Mouse (Mus musculus) spleen, embryonic (tissue): ENCODE data around the gene Cfap43.

Experiments
- CTCF ChIA-PET: fragments of 350-600 bp; sonication (Branson Sonifier 250); formaldehyde crosslinking; loops from one replicate; lab custom pipeline; 2022; lab: Charles Lee

Cfap43 gene

DNA sequence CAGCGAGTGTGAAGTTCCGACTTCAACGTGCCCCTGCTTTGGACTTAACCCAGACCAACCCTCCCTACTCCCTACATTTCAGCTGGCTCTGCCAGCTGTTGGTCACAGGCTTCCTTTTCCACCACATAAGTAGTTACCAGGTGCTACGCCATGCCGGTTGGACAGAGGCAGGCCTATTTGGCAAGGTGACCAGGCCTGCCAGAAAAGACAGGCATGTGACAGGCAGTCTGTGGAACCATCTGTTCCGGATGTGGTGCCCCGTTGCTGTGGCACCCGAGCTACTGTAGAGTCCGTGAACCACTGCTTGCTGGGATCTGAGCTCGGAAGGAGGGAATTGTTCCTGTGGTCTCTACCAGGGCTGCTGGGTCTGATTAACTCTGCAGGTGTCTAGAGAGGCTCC, 31.7 kb downstream of the Cfap43 start:
- CTCF ChIA-PET, result interaction anchor here (0.8 to 1.3 kb wide), 2 partner anchors 22 to 28 kb away, joined by 3 to 6 read pairs; no protein-coding TSS in a partner anchor

DNA sequence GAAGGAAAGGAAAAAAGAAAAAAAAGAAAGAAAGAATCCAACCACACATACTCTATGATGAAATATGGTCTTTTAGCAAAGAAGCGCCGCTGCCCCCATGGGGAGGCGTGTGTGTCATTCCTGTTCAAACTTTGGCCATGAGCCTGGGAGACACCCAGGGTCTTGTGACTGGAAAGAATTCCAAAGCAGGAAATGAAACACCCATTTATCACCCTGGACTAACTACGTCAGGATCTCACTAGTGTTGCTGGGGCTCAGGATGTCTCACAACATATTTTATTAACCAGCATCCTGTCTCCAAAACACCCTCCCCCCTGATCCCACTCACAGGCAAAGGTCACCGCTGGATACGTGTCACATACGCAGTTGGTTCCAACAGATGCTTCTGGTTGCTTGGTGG, 32.5 kb downstream of the Cfap43 start:
- CTCF ChIA-PET, result interaction anchor here (0.8 kb wide), 1 partner anchor 29 kb away, joined by 3 read pairs; no protein-coding TSS in a partner anchor

DNA sequence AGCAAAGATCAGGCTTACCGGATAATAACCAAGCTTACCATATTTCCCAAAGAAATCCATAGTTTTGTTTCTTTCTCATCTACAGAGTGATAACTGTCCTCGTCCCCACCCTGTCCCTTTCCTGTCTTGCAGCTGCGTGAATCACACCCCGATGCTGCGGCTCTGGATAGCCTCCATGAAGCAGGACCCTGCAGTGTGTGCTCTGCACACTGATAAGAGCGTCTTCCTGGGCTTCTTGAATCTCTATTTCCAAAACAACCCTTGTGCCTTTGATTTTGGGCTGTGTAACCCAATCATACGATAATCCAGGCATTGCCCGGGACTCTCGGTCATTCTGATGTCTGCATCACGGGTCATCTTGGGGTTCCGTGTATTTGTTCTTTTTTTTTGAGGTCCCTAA, 33.2 kb downstream of the Cfap43 start:
- CTCF ChIA-PET, result interaction anchor here (4.7 kb wide), 1 partner anchor 46 kb away, joined by 29 read pairs; no protein-coding TSS in a partner anchor

DNA sequence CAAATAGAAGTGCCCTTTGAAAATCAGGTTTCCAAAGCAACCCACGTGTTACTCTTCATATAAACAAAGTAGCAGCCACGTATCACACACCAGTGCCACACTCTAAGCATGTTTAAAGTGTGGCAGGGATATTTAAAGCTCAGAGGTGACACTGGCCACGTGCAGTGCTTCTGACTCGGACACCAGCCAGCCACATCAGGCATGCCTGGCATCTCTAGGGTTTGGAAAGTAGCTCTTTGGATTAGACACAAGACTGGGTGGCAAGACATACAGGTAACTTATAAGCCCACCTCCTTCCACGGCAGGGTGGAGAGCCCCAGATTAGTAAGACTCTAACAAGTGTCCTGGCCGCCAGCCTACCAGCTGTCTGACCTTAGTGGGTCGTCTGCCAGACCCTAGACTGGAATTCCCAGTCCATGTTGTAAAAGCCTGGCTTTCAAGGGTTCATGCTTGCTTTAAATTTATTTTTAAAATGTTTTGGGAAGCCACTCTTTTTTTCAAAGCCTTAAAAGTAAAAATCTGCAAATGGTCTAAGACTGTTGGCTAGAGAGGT, 33.8 kb downstream of the Cfap43 start:
- CTCF ChIA-PET, result interaction anchor here (0.7 to 4.7 kb wide), 3 partner anchors 34 to 933 kb away, joined by 3 to 29 read pairs (median 5); partner anchors contain the start of genes Cfap43 and Itprip

DNA sequence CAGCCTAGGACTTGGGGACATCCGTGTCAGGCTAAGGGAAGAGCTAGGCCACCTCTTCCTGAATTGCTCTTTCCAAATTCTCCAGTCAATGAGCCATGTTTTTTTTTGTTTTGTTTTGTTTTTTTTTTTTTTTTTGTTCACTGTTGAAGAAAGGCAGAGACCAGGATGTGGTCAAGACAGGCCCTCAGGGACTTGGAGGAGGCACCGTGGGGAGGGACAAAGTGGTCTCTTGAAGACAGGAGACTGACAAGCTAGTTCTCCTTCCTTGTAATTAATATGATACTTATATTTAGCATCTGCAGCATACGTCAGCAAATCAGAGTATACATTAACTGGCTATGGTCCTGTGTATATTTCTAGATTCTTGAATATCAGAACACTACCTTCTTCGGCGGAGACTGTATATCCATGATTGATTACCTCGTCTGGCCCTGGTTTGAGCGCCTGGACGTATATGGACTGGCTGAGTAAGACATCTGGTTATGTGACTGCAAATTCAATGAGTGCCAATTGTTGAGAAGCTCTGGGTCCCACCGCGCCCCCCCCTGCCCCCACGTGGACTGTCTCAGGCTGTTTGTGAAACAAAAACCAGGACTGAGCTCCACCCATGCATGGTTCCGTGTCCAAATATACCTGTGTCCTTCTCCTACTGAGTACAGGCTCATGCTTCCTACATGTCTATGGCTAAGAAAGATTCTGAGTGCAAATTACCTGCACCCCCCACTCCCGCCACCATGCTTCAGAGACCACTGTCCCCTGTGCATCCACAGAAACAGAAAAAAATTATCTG, 34.6 kb downstream of the Cfap43 start:
- CTCF ChIA-PET, result interaction anchor here (1.4 to 4.7 kb wide), 2 partner anchors 35 to 47 kb away, joined by 5 to 29 read pairs; partner anchors contain the start of genes Cfap43 and Itprip

DNA sequence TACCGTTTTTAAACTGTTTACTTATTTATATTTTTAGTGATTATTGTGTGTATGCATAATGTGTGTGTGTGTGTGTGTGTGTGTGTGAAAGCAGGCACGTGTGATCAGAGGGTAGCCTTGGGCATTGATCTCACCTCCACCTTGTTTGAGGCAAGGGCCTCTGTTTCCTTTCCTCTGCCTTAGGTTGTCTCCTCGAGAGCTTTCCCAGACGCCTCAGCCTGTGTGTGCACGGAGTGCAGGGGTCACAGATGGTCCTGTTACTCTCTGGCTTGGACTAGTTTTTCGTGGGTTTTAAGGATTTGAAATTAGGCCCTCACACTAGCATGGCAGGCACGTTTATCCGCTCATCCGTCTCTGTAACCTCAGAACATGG, 36.2 kb downstream of the Cfap43 start:
- CTCF ChIA-PET, result interaction anchor here (0.8 to 4.7 kb wide), 5 partner anchors 13 to 66 kb away, joined by 3 to 29 read pairs (median 4); no protein-coding TSS in a partner anchor

DNA sequence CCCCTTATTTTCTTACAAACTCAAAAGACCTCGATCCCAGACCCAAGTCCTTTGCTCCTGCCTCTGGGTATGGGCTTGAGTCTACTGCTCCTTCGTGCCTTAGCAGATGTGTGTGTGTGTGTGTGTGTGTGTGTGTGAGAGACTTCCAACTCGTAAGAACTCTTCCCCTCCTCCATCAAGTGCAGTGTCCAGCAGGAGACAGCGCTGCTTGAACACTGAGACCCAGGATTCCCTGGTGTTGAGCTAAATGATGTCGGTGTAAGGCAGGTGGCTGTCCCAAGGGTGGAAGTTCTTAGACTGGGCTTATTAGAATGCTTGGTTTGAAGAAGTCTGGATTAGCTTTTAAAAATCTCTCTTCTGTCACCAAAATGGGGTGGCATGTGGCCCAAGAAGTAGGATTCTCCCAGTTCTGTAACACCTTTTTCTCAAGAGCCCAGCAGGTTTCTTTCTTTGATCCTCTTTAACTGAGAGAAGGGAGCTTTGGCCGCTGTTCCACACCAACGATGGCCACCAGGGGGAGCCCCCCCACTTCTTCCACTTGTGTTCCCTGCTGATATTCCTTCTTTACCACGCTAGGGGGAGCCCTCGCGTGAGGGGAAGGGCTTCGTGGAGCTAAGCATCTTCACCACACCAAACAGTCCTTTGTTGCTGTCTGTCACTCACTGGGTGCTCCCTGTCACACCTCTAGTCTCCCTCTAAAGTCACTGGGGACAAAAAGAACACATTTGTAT, 36.8 kb downstream of the Cfap43 start:
- CTCF ChIA-PET, result interaction anchor here (0.8 to 4.7 kb wide), 6 partner anchors 12 to 66 kb away, joined by 3 to 29 read pairs (median 4); no protein-coding TSS in a partner anchor

DNA sequence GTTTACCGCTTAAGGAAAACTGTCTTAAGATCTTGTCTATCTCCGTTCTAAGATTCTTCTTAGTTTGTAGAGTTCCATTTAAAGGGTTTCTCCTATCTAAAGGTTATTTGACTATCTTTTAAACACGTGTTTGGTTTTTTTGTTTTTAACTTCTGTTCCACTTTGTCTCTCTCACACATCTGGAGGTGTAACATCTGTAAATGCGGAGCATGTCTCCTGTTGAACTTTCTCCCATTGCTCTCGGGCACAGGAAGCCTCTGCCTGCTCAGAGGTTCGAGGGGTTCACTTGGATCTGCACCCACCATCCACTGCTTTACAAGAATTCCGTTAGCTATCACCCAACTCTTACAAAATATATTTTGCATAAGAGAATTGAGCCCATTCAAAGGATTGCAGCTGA, 37.5 kb downstream of the Cfap43 start:
- CTCF ChIA-PET, result interaction anchor here (0.5 to 4.7 kb wide), 3 partner anchors 13 to 50 kb away, joined by 3 to 29 read pairs (median 4); no protein-coding TSS in a partner anchor

DNA sequence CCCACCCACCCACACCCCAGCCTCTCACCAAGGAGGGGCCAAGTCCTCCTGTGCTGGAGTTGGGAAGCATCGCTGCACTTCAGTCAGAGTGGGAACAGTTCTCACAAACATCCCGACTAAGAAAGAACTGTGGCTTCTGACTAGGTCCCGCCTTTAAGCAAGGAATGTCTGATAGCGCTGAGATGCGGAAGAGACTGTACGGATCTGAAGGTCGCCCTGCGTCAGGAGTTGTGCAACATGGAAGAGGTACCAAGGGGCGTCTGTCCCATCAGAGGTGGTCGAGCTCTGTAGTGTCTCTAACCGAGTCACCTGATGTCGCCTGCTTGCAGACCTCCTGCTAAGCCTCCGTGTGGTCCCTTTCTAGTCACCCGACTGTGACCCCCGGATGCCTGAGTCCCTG, 42.8 kb downstream of the Cfap43 start:
- CTCF ChIA-PET, result no interaction called here

DNA sequence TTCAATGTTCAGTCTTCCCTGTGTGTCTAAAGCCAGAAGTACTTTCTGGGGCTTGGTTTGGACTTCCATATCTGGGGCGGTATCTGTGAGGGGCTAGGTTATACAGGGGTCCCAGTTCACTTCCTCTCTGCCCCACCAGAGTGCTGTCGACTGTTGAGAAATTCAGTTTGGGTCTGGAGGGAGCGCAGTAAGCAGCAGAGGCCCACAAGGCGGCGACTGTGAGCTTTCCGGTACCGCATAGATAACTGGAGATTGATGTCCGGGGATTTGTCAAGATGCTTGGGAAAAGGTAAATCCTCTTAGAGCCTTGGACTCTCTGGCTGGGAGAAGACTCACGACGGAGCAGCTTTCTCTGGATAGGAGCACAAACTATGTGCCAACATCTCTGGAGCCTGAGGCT, 47.6 kb downstream of the Cfap43 start:
- CTCF ChIA-PET, result no interaction called here

DNA sequence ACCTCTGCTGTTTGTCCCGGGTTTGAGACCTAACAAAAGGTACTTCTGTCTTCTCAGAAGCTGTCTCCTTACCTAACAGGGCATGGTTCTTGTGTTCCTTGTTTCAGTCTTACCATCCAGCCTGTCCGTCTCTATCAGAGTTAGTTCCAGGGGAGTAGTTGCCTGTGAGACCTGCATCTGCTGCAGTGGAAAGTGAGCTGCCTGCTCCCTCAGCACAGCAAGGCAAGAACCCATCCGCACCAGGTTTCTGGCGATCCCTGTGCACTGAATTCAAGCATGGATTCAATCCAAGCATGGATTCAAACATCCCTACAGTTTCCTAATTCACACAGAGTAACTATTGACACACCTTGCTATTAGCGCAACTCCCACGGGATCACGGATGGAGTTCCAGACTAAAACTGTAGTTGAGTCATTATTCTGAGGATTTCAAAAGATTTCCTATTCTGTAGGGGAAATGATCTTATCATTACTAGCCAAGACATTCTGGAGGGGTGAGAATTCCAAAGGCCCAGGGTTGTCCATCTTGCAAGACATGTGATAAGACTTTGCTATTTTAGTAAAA, 48.9 kb downstream of the Cfap43 start:
- CTCF ChIA-PET, result interaction anchor here (0.8 kb wide), 1 partner anchor 12 kb away, joined by 4 read pairs; no protein-coding TSS in a partner anchor

DNA sequence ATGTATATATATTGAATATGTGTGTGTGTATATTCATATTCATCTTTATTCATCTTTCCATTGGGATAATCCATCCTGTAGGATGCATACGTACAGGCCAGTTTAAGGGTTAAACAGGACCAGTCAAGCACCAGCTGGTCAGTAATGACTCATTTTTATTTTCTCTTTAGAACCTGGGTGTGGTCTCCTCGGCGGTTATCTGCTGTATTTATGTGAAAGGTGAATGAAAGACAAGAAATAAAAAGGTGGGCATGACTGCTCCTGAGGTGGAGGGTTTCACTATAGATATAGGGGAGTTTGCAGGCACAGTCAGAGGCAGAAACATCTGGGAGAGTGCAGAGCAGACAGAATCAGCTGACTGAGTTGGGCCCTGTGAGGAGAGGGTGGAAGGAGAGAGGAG, 49.6 kb downstream of the Cfap43 start:
- CTCF ChIA-PET, result interaction anchor here (0.8 kb wide), 1 partner anchor 13 kb away, joined by 4 read pairs; no protein-coding TSS in a partner anchor

DNA sequence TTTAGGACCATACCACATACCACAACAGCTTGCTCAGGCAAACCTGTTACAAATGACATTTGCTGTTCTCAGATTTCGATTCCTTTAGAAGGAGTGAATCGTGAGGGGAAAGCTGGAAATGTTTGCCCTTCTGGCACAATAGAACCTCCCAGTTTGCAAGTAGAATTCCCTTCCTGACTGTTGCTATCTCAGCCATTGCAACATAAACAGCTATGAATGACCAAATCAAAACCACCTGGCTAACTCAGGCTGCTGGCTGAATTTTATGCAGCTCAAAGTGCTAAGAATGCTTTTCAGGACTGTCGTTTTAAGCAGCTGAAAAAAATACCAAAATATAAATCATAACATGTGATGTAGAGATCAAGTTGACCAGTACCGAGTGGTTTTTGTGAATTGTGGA, 50.1 kb downstream of the Cfap43 start:
- CTCF ChIA-PET, result no interaction called here

DNA sequence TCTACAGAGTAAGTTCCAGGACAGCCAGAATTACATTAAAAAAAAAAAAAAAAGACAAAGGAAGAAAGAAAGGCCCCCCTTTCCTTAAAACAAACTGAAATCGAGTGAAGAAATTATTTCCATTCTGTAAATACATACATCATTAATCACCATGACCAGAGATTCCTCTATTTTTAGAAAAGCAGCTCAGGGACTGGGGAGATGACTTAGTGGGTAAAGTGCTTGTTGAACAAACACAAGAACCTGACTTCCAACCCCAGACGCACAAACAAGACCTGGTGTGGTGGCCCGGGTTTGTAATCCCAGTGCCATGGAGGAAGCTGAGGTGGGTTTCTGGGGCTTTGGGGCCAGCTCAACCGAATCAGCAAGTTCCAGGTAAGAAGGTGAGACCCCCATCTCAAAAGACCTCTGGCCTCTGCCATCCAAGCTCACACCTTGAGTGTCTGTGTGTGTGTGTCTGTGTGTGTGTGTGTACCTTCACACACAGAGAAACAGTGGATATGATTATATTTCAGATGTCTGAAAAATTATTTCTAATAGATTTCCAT, 51.4 kb downstream of the Cfap43 start:
- CTCF ChIA-PET, result interaction anchor here (0.8 kb wide), 1 partner anchor 14 kb away, joined by 4 read pairs; no protein-coding TSS in a partner anchor

DNA sequence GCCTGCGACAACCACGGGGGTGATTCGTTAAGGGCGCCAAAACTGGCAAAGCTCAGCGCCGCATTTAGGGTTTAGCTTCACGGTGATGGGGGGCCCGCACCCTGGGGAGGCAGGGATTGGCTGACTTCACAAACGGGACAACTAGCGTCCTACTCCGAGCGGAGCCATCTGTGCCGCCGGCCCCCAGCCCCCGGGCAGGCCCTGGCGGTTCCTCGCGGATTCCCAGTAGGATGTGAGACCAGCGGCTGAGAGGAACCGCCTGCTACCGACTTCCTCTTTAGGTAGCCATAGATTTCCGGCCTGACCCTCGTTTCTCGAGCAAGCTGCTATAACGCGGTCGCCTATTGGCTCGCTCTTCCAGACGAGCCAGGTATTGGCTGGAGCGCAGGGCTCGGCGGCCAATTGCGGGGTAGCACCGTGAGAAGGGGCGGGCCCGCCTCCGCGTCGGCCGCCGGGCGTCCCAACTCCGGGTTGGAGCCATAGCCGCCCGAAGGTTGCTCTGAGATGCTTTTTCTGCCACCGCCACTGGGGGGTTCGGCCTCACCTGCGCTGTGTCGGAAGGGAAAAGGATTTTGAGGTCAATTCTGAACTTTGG, 53.6 kb downstream of the Cfap43 start, which contains the start of gene Gsto2:
Gene Gsto2 (plus strand): TSS at position 182 of the 595 bp plus-strand sequence.
- CTCF ChIA-PET, result interaction anchor here (1.0 kb wide), 1 partner anchor 65 kb away, joined by 3 read pairs; no protein-coding TSS in a partner anchor

DNA sequence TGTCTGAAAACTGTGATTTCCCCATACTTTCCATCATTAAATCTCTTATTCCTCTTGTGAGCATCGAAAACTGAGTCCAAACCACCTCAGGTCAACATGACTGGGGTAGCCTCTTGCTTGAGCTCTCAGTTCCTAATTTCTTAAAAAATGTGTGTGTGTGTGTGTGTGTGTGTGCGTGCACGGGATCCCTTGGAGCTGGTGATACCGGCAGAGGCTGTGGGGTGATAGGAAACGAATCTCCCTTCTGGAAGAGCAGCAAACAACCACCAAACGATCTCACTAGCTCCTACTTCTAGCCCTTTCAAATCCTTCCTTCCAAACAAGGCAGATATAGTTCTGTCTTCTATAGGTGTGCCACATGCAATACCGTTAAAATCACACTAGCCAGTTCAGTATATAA, 54.4 kb downstream of the Cfap43 start:
- CTCF ChIA-PET, result interaction anchor here (1.0 kb wide), 1 partner anchor 66 kb away, joined by 3 read pairs; no protein-coding TSS in a partner anchor

DNA sequence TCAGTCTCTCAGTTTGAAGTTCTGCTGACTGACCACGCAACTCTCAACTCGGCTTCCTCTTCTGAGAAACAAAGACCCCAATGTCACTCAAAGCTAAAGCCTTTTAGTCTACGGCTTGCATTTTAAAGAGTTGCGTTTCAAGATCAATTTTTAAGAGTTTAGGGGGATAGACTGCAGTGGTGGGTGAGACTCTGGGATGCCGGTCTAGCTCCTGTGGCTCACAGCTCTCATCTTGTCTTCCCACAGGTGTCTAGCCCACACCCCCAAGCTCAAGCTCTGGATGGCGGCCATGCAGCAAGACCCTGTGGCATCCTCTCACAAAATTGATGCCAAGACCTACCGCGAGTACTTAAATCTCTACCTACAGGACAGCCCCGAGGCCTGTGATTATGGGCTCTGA, 55.0 kb downstream of the Cfap43 start:
- CTCF ChIA-PET, result no interaction called here

DNA sequence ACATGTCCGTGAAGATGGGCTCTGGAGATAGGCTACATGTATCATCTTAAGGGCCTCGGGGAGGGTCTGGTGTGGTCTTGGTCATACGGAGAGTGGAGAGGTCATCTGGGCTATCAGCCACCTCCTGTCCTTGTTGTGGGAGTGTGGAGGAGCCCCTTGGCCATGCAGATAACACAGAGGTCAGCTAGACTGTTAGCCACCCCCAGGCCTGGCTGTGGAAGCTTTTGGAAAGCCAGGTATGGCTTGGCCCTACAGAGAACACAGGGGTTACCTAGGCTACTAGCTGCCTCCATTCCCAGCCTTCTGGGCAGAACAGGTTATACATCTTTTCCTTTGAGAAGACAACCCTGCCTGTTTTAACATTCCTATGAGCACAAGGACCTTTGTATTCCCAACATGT, 56.5 kb downstream of the Cfap43 start:
- CTCF ChIA-PET, result no interaction called here

DNA sequence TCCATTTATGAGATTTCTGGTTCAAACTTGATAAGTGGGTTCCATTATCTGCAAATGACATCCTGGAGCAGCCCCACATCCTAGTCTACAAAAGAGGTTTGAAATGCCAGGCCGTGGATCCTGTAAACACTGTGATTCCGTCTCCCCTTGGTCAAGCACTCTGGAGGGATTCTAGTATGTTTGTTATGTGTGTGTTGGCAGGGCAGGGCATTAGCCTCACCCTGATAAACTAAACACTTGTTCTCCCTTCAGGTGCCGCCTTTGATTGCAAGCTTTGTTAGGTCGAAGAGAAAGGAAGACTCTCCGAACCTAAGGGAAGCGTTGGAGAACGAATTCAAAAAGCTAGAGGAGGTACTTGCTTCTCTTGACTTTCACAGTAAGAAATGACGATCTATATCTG, 59.9 kb downstream of the Cfap43 start:
- CTCF ChIA-PET, result no interaction called here
